Mouse (Mus musculus) 416B (cell line): Measurements from ENCODE around the gene Myh7b.
"Not testable (repeated sequence)": the region's sequence is repeated elsewhere in the genome, so short reads cannot be mapped to it uniquely, and the experiment has no call there.

Source experiments
- DNase-seq: peaks from one replicate; pipeline ENCODE4 v3.0.0; 2011; ENCODE audit warnings: low read depth

Gene Myh7b

DNA sequence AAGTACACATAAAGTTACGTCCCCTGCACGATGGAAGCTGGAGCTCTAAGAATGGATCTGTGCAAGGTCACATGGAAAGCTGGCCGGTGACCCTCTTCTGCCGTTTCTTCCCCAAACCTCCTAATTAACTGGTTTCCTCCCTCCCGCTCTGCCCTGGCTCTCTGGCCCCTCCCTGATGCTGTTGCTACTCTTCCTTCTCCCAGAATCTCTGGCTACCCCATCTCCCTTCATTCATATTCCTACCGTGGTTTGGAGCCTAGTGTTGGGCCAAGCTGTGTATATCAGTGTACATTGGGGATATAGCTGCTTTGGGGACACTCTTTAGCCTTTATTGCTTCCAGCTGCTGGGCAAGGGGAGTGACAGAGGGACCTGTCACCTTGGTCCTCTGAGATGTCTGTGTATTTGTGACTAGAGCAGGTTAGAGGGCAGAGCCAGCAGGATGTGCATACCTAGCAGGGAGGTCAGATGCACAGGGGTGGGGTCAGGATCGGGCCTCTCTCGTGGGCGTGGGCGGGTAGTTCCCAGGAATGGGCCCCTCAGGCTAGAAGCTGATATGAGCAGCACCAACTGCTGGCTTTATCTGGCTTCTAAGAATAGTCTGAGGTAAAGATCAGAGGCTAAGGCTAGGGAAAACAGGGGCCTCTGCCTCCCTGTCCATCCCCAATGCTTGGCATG, 6.3 kb upstream of the Myh7b start:
- no peak for DNase-seq

DNA sequence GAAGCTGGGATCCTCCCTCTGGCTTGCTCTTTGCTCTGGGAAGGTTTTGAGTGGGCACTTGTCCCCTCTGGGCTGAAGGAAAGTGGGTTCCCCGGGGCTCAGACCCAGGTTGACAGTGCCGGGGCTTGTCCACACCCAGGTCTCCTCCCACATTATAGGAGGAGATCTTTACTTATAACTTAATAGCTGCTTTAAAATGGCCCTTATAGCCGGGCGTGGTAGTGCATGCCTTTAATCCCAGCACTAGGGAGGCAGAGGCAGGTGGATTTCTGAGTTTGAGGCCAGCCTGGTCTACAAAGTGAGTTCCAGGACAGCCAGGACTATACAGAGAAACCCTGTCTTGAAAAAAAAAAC, 5.8 kb upstream of the Myh7b start:
- not testable (repeated sequence) for DNase-seq

DNA sequence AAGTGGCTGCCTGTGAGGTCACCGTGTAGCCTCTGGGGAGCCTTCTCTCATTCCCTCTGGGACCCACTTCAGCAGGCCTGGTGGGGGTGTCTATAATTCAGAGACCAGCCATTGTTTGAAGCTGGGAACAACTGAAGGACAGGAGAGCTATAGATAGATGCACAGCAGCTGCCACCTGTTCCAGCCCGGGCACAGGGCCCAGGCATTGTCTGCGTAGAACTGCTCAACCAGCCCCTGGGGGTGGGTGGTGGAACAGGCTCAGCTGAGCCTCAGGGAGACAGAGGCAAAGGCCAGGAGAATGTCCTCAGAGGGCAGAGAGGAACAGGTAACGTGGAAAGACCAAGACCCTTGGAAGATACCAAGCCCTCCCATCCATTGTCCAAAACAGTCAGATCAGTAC, 4.7 kb upstream of the Myh7b start:
- no peak for DNase-seq

DNA sequence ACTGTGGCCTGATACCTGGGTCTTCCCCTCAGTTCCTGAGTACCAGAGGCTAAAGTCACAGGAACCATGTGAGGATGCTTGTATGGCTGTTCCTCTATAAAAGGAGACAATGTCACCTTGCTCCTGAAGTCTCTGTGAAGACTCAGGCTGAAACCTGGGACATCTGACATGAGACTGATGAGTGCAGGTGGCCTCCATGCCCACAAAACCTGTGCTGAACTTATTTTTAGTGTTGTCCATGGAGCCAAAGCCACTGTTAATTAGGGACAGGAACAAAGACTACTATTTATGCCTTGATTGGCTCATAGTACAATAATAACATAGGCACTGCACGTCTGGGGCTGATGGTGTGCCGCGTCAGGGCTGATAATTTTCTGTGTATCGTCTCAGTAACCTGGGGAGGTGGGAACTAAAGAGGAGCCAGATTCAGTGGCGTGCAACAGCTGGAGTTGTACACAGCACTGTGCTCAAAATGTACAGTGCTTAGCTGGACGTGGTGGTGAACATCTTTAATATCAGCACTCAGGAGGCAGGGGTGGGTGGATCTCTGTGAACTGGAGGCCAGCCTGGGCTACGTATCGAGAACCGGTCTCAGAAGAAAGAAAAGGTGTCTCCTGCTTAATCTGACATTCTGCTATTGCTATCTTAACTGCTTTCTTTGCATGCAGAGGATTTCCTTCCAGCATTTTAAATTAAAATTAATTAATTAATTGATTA, 980 bp downstream of the Myh7b start:
- DNase-seq = no peak

DNA sequence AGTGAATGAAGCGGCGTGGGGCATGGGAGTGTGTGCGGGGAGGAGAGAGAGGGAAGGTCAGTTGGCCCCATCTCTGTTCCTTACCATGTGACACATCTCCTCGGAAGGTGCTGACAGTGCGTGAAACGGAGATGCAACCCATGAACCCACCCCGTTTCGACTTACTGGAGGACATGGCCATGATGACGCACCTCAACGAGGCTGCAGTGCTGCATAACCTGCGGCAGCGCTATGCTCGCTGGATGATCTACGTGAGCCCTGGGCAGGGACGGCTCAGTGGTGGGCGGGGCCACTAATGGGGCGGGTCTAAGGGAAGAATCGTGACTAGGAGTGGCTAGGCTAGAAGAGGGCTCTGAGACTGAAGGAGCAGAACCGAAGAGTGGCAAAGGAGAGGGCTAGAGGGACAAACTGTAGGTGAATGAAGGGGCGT, 2.3 kb downstream of the Myh7b start:
- DNase-seq = peak; percentile 38

DNA sequence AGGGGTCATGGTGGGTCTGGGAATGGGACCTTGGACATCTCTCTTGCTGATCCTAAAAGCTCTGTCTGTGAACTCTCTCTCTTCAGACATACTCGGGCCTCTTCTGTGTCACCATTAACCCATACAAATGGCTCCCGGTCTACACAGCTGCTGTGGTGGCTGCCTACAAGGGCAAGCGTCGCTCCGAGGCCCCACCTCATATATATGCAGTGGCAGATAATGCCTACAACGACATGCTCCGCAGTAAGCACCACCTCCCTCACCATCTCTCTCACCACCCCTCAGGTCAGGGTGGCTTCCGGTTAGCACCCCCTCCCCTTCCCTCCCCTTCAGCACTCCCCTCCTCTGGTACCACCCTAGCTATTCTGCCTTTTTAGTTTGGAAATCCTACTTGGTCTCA, 2.9 kb downstream of the Myh7b start:
- no peak for DNase-seq

DNA sequence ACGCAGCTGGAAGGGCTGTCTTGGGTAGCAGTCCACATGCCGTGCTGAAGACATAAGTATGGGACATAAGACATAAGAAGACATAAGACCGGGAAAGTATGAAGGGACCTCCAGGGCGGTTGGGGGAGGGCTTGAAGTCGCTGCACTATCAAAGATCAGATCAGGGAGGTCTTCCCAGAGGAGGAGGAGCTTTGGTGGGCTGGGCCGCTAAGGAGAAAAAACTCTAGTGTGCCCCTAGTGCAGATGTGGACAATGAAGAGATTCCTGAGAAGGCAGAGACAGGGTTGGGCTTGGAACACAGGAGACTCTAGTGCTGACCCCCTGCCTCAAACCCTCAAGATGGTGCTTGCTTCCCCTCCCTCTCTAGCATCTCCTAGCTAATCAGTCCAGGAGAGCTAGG, 6.0 kb downstream of the Myh7b start:
- no peak for DNase-seq

DNA sequence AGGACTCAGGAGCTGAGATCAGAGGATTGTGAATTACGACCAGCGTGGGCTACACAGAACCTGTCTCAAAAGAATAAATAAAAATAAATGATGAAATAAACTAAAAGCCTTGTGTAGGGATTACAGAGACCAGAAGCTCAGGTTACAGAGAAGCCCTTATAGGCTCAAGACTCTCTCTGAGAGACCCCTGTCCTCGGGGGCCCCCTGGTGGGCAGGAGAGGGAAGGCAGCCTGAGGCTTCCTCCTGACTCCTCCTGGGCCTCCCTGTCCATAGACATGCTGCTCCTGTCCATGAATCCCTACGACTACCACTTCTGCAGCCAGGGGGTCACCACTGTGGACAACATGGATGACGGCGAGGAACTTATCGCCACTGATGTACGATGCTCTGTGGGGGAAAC, 8.8 kb downstream of the Myh7b start:
- peak; percentile 79 for DNase-seq

DNA sequence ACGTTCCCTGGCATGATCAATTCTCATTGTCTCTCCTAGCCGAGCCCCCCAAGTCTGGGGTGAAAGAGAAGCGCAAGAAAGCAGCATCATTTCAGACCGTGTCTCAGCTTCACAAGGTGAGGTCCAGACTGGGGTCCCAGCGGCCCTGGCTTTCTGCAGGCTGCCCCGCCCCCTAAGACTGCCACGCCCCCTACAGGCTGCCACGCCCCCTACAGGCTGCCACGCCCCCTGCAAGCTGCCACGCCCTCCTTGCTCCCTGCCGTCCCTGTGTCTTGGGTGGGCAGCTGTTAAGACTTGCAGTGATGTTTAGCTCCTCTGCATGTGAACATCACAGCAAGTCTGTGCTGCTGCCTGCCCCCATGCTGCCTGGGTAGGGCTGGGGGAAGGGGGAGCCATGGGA, 11.6 kb downstream of the Myh7b start:
- no peak for DNase-seq

DNA sequence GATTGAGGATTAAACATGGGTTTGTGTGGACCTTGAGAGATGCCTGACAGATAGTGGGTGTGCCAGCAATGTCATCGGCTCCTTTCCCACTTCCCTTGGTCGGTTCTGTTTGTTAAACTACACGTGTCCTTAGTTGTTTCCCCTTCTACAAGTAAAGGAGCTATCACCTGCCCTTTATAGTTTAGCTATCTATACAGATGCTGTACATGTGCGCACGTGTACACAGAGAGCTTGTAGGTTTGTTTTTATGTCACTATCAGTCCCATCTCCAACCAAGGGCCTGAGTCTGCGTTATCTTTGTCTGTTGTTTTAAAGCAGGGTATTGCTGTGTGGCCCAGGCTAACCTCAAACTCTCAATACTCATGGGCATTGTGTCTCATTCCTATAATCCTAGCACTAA, 13.0 kb downstream of the Myh7b start:
- no peak for DNase-seq

DNA sequence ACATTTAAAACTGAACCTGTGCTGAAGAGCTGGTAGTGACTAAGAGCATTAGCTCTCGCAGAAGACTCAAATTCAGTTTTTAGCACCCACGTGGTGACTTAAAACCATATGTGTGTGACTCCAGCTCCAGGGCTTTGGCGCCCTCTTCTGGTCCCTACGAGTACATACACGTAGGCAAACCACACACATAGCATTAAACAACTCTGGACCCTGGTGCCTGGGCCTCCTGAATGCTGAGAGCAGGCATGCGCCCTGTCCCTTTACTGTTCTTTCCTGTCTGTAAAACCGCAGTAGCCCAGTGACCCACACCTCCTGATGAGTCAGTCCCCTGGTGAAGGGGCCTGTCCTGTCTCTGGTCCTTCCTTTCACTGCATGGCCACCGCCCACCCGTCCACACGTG, 13.7 kb downstream of the Myh7b start:
- peak; percentile 98 for DNase-seq

DNA sequence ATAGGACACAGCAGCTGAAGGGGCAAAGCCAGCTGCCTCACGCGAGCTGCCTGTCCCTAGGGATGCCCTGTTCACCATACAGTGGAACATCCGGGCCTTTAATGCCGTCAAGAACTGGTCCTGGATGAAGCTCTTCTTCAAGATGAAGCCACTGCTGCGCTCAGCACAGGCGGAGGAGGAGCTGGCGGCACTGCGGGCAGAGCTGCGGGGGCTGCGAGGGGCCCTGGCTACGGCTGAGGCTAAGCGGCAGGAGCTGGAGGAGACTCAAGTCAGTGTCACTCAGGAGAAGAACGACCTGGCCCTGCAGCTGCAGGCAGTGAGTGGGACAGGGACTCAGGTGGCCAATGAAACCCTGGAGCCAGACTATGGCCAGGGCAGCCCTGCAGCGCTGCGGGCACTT, 15.3 kb downstream of the Myh7b start:
- no peak for DNase-seq

DNA sequence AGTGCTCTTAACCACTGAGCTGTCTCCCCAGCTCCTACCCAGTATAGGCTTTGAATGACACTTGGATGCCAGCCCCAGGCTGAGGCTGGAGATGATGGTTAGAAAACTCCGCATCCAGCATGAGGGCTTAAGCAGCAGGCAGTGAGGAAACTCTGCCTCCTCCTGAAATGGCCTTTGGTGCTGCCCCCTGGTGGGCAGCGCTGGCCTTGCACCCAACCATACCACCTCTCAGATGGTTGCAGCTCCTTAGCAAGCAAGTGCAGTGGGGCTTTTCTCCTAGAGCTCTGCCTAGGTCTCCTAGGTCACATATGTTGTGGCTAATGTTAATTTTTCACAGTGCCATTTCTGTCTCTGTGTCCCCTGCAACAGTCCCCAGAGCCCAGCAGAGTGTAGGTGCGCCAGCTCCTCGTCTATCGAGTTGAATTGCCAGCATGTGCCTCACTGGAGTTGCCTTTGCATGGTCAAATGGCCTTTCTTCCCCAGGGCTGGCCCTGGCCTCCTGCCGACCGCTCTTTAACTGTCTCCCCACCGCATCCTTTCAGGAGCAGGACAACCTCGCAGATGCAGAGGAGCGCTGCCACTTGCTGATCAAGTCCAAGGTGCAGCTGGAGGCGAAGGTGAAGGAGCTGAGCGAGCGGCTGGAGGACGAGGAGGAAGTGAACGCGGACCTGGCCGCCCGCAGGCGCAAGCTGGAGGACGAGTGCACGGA, 16.2 kb downstream of the Myh7b start:
- peak; percentile 71 for DNase-seq

DNA sequence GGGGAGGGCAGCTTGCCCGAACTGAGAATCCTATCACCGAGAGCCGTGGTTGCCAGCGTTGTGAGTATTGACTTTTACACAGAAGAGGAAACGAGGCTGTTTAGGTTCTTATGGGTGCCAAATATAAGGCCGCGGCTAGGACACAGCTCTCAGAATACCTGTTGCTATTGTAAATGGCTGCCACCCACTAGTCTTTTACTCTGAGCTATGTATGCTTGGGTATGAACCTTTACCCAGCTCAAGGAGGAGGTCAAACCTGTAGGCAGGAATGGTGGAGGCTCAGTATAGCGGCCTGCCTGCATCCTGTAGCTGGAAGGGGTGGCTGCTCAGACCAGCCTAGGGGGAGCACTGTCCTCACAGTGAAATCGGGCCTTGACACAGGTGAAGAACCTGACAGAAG, 17.1 kb downstream of the Myh7b start:
- no peak for DNase-seq

DNA sequence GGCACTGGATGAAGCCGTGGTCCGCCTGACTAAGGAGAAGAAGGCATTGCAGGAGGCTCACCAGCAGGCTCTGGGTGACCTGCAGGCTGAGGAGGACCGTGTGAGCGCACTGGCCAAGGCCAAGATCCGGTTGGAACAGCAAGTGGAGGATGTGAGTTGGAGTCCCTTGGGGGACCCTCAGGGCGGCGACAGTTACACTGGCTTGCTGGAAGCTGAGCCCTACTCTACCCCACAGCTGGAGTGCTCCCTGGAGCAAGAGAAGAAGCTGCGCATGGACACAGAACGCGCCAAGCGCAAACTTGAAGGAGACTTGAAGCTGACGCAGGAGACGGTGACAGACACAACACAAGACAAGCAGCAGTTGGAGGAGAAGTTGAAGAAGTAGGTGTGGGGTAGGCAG, 17.5 kb downstream of the Myh7b start:
- DNase-seq = no peak

DNA sequence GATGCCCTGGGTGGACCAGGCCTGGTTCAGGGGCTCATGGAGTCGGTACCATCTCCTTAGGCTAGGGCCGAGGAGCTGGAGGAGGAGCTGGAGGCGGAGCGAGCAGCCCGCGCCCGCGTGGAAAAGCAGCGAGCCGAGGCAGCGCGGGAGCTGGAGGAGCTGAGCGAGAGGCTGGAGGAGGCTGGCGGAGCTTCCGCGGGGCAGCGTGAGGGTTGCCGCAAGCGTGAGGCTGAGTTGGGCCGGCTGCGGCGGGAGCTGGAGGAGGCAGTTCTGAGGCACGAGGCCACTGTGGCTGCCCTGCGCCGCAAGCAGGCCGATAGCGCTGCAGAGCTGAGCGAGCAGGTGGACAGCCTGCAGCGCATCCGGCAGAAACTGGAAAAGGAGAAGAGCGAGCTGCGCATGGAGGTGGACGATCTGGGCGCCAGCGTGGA, 18.2 kb downstream of the Myh7b start:
- no peak for DNase-seq

DNA sequence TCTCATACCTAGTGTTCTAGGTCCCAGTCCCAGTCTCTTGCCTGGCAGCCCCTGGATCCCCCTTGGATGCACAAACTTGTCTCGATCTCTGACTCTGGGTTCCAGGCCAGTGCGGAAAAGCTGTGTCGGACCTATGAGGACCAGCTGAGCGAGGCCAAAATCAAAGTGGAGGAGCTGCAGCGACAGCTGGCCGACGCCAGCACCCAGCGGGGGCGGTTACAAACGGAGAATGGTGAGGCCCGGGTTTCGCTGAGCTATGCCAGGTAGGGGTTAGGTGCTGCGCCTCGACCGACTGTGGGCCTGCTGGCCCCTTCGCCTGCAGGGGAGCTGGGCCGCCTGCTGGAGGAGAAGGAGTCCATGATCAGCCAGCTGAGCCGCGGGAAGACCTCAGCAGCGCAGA, 19.1 kb downstream of the Myh7b start:
- DNase-seq = no peak

DNA sequence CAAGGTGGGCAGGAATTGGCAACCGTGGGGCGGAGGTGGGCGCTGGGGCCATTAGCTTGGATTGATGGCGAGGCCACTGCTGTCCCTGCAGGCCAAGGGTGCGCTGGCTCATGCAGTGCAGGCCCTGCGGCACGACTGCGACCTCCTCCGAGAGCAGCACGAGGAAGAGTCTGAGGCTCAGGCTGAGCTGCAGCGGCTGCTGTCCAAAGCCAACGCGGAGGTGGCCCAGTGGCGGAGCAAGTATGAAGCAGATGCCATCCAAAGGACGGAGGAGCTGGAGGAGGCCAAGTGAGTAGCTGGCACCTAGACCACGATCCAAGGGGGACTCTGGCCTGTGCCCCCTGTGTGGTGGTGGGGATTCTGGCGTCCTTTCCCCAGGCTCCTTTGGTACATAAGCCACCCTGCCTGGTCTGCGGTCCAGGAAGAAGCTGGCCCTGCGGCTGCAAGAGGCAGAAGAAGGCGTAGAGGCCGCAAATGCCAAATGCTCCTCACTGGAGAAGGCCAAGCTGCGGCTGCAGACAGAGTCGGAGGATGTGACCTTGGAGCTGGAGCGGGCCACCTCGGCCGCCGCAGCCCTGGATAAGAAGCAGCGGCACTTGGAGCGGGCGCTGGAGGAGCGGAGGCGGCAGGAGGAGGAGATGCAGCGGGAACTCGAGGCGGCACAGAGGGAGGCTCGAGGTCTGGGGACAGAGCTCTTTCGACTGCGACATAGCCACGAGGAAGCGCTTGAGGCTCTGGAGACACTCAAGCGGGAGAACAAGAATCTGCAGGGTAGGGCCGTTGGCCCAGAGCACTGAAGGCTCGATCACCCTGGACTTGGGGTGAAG, 19.8 kb downstream of the Myh7b start:
- DNase-seq = no peak

DNA sequence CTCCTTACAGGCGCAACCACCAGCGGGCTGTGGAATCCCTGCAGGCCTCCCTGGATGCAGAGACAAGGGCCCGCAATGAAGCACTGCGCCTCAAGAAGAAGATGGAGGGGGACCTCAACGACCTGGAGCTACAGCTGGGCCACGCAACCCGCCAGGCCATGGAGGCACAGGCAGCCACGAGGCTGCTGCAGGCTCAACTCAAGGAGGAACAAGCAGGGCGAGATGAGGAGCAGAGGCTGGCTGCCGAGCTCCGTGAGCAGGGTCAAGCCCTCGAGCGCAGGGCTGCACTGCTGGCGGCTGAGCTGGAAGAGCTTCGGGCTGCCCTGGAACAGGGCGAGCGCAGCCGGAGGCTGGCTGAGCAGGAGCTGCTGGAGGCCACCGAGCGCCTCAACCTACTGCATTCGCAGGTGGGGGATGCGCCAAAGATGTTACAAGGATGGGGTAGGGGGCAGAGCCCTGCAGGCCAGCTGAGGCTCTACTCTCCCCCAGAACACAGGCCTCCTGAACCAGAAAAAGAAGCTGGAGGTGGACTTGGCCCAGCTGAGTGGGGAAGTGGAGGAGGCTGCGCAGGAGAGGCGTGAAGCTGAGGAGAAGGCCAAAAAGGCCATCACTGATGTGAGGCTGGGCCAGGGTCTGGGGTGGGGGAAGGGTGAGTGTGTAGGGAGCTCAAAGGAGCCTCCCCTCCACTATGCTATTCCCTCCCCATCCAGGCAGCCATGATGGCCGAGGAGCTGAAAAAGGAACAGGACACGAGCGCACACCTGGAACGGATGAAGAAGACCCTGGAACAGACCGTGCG, 21.3 kb downstream of the Myh7b start:
- DNase-seq = no peak

DNA sequence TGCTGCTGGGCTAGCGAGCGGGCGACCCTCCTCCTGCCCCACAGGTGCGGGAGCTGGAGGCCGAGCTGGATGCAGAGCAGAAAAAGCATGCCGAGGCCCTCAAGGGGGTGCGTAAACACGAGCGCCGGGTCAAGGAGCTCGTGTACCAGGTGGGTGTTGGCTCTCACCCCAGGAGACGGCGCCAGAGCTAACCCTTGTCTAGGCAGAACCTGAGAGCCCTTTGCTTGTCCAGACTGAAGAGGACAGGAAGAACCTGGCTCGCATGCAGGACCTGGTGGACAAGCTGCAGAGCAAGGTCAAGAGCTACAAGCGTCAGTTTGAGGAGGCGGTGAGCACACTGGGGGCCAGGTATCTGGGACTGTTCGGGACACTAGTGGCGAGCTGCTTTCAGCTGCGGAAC, 22.1 kb downstream of the Myh7b start:
- no peak for DNase-seq

DNA sequence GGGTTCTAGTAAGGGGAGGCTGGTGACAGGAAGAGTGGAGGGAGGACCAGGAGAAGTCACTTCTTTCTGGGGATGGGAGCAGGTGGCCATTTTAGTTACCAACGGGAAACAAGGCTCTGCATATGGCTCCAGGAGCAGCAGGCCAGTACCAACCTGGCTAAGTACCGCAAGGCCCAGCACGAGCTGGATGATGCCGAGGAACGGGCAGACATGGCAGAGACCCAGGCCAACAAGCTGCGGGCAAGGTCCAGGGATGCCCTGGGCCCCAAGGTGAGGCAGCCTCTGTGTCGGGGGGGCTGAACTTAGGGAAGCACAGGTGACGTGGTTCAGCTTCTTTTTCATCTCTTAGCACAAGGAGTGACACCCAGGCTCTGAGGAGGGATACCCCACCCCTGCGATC, 22.7 kb downstream of the Myh7b start:
- no peak for DNase-seq

DNA sequence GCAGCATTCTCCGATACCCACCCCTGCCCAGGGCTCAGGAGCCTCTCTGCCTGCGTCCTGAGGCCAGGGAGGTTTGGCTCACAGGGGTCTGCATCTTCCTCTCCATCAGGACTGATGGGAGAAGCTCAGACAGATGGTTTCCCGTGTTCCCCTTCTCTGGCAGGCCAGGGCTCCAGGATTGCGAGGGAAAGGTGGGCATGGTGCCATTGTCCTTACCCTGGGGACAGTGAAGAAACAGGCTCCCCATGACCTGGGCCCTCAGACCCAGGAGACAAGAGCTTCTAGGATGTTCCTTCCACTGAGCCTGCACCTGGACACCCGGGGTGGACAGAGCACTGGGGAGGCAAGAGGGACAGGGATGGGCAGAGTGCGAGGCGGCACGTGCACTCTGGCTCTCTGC, 23.6 kb downstream of the Myh7b start:
- no peak for DNase-seq
